Mouse (Mus musculus) embryonic fibroblast, embryonic 13.5 days (primary cell): Measurements from ENCODE around the gene Msi2.

Experiments used
- CTCF ChIP-seq: IDR thresholded peaks from 2 replicates; pipeline ENCODE4 v1.5.1; 2011; ENCODE audit warnings: mild to moderate bottlenecking, control low read depth, low read length, moderate library complexity, borderline replicate concordance; ENCODE audit not compliant: insufficient read depth
- POLR2A ChIP-seq: IDR thresholded peaks from 2 replicates; pipeline ENCODE4 v1.6.1; 2011; ENCODE audit warnings: low read depth, mild to moderate bottlenecking, control low read depth, low read length, moderate library complexity

GRCm38 (mm10) chr11:88622496-88622895 lies 95.8 kb downstream of the Msi2 start:
- TF ChIP-seq CTCF: no peak
- TF ChIP-seq POLR2A: no peak
